ENCODE assay signal across 9 mouse cellular contexts in the genomic region with DNA sequence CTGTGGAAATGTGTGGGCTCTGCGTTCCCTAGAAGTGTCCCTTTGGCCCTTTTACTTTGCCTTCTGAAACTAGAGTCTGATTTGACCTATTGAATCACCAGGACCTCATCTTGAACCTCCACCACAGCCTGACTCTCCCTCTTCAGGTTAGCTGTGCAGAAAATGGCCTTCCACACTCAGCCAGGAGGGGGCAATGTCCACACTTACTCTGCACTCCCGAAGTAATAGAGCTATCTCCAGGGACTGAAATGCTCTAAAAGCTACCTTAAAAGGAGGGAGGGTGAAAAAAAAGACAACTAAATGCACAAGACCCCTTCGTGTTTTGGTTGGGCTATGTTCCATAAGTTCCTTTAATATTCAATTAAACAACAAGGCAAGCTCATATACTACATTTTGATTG. TPM values are rescaled to one million over a fixed set of nuclear protein-coding genes. Genes with fewer than 3 reads are reported as not detected.
DNase-seq lines count a peak whose midpoint lies in the region; ATAC-seq and TF ChIP-seq lines count a peak whose summit lies in the region.
"Had no signal": no experiment of that assay in that cellular context is flagged by ENCODE, and none has a peak within 500 bp of the region (broad histone marks: within the 10 kb centered on the region; RNA-seq: fewer than 3 reads in every experiment).

No protein-coding gene starts in this region.

- WGBS in hindbrain, embryonic 14.5 days = 26% methylated on average over 3 of the region's 3 CpGs
- 24% methylated on average over 3 of the region's 3 CpGs for WGBS in hindbrain, embryonic 13.5 days
- WGBS in stomach, postnatal 0 days = 16% methylated on average over 3 of the region's 3 CpGs

- no peaks in the 10 kb centered on the region for H3K4me1 ChIP-seq in hindbrain, embryonic 14.5 days (replicated peaks; ENCODE audit: control insufficient read depth, insufficient read depth, low read length)
- H3K4me1 ChIP-seq in hindbrain, embryonic 13.5 days (replicated peaks) = no peaks in the 10 kb centered on the region
- no peaks in the 10 kb centered on the region for H3K4me1 ChIP-seq in ES-Bruce4 (ENCODE audit: control insufficient read depth, insufficient read depth, low read length)
- H3K4me1 ChIP-seq in stomach, postnatal 0 days (replicated peaks; ENCODE audit: control insufficient read depth, insufficient read depth) = no peaks in the 10 kb centered on the region
- H3K4me1 ChIP-seq: embryonic facial prominence, embryonic 15.5 days had no signal

- H3K4me2 ChIP-seq in hindbrain, embryonic 14.5 days (replicated peaks) = no peak overlapping the region
- H3K4me2 ChIP-seq in hindbrain, embryonic 13.5 days = no peak overlapping the region
- no peak overlapping the region for H3K4me2 ChIP-seq in stomach, postnatal 0 days (replicated peaks; ENCODE audit: low read depth)
- H3K4me2 ChIP-seq: embryonic facial prominence, embryonic 15.5 days had no signal

- TF ChIP-seq EP300 in ES-Bruce4 (IDR thresholded peaks at IDR 0.05; ENCODE audit: insufficient read depth, low read depth, low read length) = no peak
- no peak for TF ChIP-seq EP300 in stomach, postnatal 0 days (optimal IDR thresholded peaks at IDR 0.05)

- no peak overlapping the region for H3K4me3 ChIP-seq in hindbrain, embryonic 14.5 days (replicated peaks; ENCODE audit: low read length)
- H3K4me3 ChIP-seq in hindbrain, embryonic 13.5 days = no peak overlapping the region
- H3K4me3 ChIP-seq in ES-Bruce4 (ENCODE audit: low read depth, low read length) = no peak overlapping the region
- no peak overlapping the region for H3K4me3 ChIP-seq in layer of hippocampus, adult 2 months
- H3K4me3 ChIP-seq in stomach, postnatal 0 days (ENCODE audit: low read depth, low read length) = no peak overlapping the region
- H3K4me3 ChIP-seq: embryonic facial prominence, embryonic 15.5 days had no signal

- H3K27me3 ChIP-seq in hindbrain, embryonic 14.5 days (ENCODE audit: control insufficient read depth, insufficient read depth, low read length) = no peaks in the 10 kb centered on the region
- H3K27me3 ChIP-seq in hindbrain, embryonic 13.5 days = no peaks in the 10 kb centered on the region
- H3K27me3 ChIP-seq in ES-Bruce4 (ENCODE audit: control insufficient read depth, insufficient read depth, low read length, poor library complexity, severe bottlenecking) = no peaks in the 10 kb centered on the region
- no peaks in the 10 kb centered on the region for H3K27me3 ChIP-seq in stomach, postnatal 0 days (ENCODE audit: control insufficient read depth, insufficient read depth, low read length)
- H3K27me3 ChIP-seq: embryonic facial prominence, embryonic 15.5 days had no signal

- peaks cover 48% of the 10 kb centered on the region for H3K36me3 ChIP-seq in hindbrain, embryonic 14.5 days (replicated peaks; ENCODE audit: control insufficient read depth, insufficient read depth)
- peaks cover 44% of the 10 kb centered on the region for H3K36me3 ChIP-seq in hindbrain, embryonic 13.5 days
- peaks cover 4% of the 10 kb centered on the region; the same call in 1 of the 2 replicates for H3K36me3 ChIP-seq in ES-Bruce4 (ENCODE audit: control insufficient read depth, insufficient read depth, low read length, poor library complexity, severe bottlenecking)
- H3K36me3 ChIP-seq in stomach, postnatal 0 days (ENCODE audit: control insufficient read depth, insufficient read depth, low read length) = peaks cover 14% of the 10 kb centered on the region

- TF ChIP-seq POLR2A in ES-Bruce4 (IDR thresholded peaks at IDR 0.05; ENCODE audit: insufficient read depth, low read length) = no peak

- ATAC-seq in hindbrain, embryonic 14.5 days (ENCODE audit: low FRiP score) = no peak
- no peak for ATAC-seq in hindbrain, embryonic 13.5 days (ENCODE audit: low FRiP score)
- peak; percentile 87 for ATAC-seq in megakaryocyte progenitor cell, adult 5-6 weeks (replicated peaks; ENCODE audit: poor library complexity)
- peak; percentile 55; the same call in 1 of the 2 replicates for ATAC-seq in stomach, postnatal 0 days (ENCODE audit: low FRiP score, low TSS enrichment)

- H3K9ac ChIP-seq in hindbrain, embryonic 14.5 days = no peak overlapping the region
- no peak overlapping the region for H3K9ac ChIP-seq in hindbrain, embryonic 13.5 days
- H3K9ac ChIP-seq in ES-Bruce4 (ENCODE audit: low read depth, poor library complexity, severe bottlenecking) = no peak overlapping the region
- H3K9ac ChIP-seq in stomach, postnatal 0 days (ENCODE audit: low read length) = no peak overlapping the region
- H3K9ac ChIP-seq: embryonic facial prominence, embryonic 15.5 days had no signal

- TF ChIP-seq CTCF in ES-Bruce4 (IDR thresholded peaks at IDR 0.05; ENCODE audit: low read depth, low read length) = peak; percentile 71
- peak; percentile 84 for TF ChIP-seq CTCF in layer of hippocampus, adult 2 months (conservative IDR thresholded peaks at IDR 0.05)
- peak; percentile 90 for TF ChIP-seq CTCF in stomach, postnatal 0 days (IDR thresholded peaks at IDR 0.05; ENCODE audit: low read depth)

- no peaks in the 10 kb centered on the region for H3K9me3 ChIP-seq in hindbrain, embryonic 14.5 days (ENCODE audit: control insufficient read depth, low read length)
- no peaks in the 10 kb centered on the region for H3K9me3 ChIP-seq in hindbrain, embryonic 13.5 days
- H3K9me3 ChIP-seq in ES-Bruce4 (replicated peaks; ENCODE audit: control insufficient read depth, insufficient read depth, low read length, poor library complexity, severe bottlenecking) = no peaks in the 10 kb centered on the region
- H3K9me3 ChIP-seq in stomach, postnatal 0 days (ENCODE audit: control insufficient read depth, low read length) = no peaks in the 10 kb centered on the region
- H3K9me3 ChIP-seq: embryonic facial prominence, embryonic 15.5 days had no signal

- no peak overlapping the region for H3K27ac ChIP-seq in hindbrain, embryonic 14.5 days
- no peak overlapping the region for H3K27ac ChIP-seq in hindbrain, embryonic 13.5 days
- no peak overlapping the region for H3K27ac ChIP-seq in ES-Bruce4 (ENCODE audit: insufficient read depth, low read length)
- no peak overlapping the region for H3K27ac ChIP-seq in layer of hippocampus, adult 2 months
- H3K27ac ChIP-seq in stomach, postnatal 0 days (replicated peaks) = no peak overlapping the region
- H3K27ac ChIP-seq: embryonic facial prominence, embryonic 15.5 days had no signal

- DNase-seq in hindbrain, embryonic 14.5 days (ENCODE audit: low spot score) = peak; percentile 61
- DNase-seq in brain, adult 2 months (ENCODE audit: low read depth, low spot score) = peak; percentile 78
- peak; percentile 28 to 60 for DNase-seq in gastrocnemius, postnatal 4 days (ENCODE audit: low spot score in 2 of 2)
- DNase-seq in layer of hippocampus, adult 2 months (ENCODE audit: low spot score in 2 of 2) = peak in 1 of 2 experiments; percentile 56
- peak; percentile 74 for DNase-seq in stomach, postnatal 0 days (ENCODE audit: low spot score)

RNA-seq across cellular contexts. Expression of gene Bnip1, which starts 13.9 kb away (rescaled TPM):
- polyA plus RNA-seq in hindbrain, embryonic 14.5 days (2014; fragmentation: Nextera tagmentation; extraction: Ambion mirVana) = 47.8 and 51.5 TPM in 2 replicates
- polyA plus RNA-seq in hindbrain, embryonic 13.5 days (2015; fragmentation: Nextera tagmentation; extraction: Ambion mirVana) = 50.3 and 60.7 TPM in 2 replicates
- polyA plus RNA-seq in ES-Bruce4 (2011; ENCODE audit: insufficient read depth, insufficient read length, low read depth, missing spikeins) = 28.9 and 29.4 TPM in 2 replicates
- 10 to 100 TPM; 31.3 to 33.1 TPM for total RNA-seq in gastrocnemius, postnatal 4 days (2021)
- total RNA-seq in layer of hippocampus, adult 2 months (2021) = 10 to 100 TPM; 31.5 to 35.7 TPM
- total RNA-seq in megakaryocyte progenitor cell, adult 5-6 weeks (2015) = 38.2 and 42.5 TPM in 2 replicates
- total RNA-seq in megakaryocyte progenitor cell, adult 5-6 weeks (2017) = 47.6 and 48.6 TPM in 2 replicates
- 33.3 and 33.9 TPM in 2 replicates for polyA plus RNA-seq in stomach, postnatal 0 days (2015; fragmentation: Nextera tagmentation; extraction: Ambion mirVana)

RNA-seq across cellular contexts. Expression of gene Nkx2-5, which starts 50.1 kb away (rescaled TPM):
- not detected in 2 replicates for polyA plus RNA-seq in hindbrain, embryonic 14.5 days (2014; fragmentation: Nextera tagmentation; extraction: Ambion mirVana)
- polyA plus RNA-seq in hindbrain, embryonic 13.5 days (2015; fragmentation: Nextera tagmentation; extraction: Ambion mirVana) = 0.39 and 0.67 TPM in 2 replicates
- not detected in 2 replicates for polyA plus RNA-seq in ES-Bruce4 (2011; ENCODE audit: insufficient read depth, insufficient read length, low read depth, missing spikeins)
- not detected for total RNA-seq in gastrocnemius, postnatal 4 days (2021)
- not detected for total RNA-seq in layer of hippocampus, adult 2 months (2021)
- not detected in 2 replicates for total RNA-seq in megakaryocyte progenitor cell, adult 5-6 weeks (2015)
- total RNA-seq in megakaryocyte progenitor cell, adult 5-6 weeks (2017) = not detected in 2 replicates
- polyA plus RNA-seq in stomach, postnatal 0 days (2015; fragmentation: Nextera tagmentation; extraction: Ambion mirVana) = 0.17 and 0.91 TPM in 2 replicates

Comparison
In these comparisons a context has a peak if more than half of its experiments do, and no peak if none do; other contexts are left out.
1. ATAC-seq: peak in megakaryocyte progenitor cell, adult 5-6 weeks (single experiment) and stomach, postnatal 0 days (single experiment); none in hindbrain, embryonic 14.5 days (single experiment) and hindbrain, embryonic 13.5 days (single experiment).
2. Peak in every context shown above with its lines, with median percentiles within 50 percentile points of each other: CTCF ChIP-seq.